Mouse (Mus musculus) mouse embryonic stem cell (cell line): ENCODE results near the gene Lmx1b.

Source experiments
- in situ Hi-C, 2 experiments: fragments of 300-500 bp; cut with MboI; formaldehyde crosslinking; loops; 1 replicate in 1 of 2; 3 replicates in 1 of 2; pipeline ENCODE4 v1.14.3; 2019 to 2020; ENCODE audit warnings: low sequenced_read_pairs in 2 of 2, low pct_unique_long_range_greater_than_20kb in 1 of 2, mixed read lengths in 1 of 2; ENCODE audit not compliant: unreplicated experiment in 1 of 2

Lmx1b gene

GRCm38 (mm10) chr2:33564748-33565147, 75.6 kb downstream of the Lmx1b start:
- in situ Hi-C loops = no loop called here

GRCm38 (mm10) chr2:33559752-33560151, 80.6 kb downstream of the Lmx1b start:
- in situ Hi-C loops = loop anchor here in 1 of 2 experiments (5.0 kb wide), 1 partner anchor 67 kb away; no protein-coding TSS in a partner anchor

- in situ Hi-C loops = loop anchor here in 1 of 2 experiments (5.0 kb wide), 1 partner anchor 67 kb away; no protein-coding TSS in a partner anchor
These were observed 81.0 kb downstream of the Lmx1b start for GRCm38 (mm10) chr2:33559334-33559733.

- in situ Hi-C loops = loop anchor here in 1 of 2 experiments (5.0 kb wide), 1 partner anchor 66 kb away; no protein-coding TSS in a partner anchor
These were observed 82.1 kb downstream of the Lmx1b start for GRCm38 (mm10) chr2:33558233-33558632.

GRCm38 (mm10) chr2:33555573-33555972, 84.7 kb downstream of the Lmx1b start:
- in situ Hi-C loops = loop anchor here in 1 of 2 experiments (5.0 kb wide), 1 partner anchor 63 kb away; no protein-coding TSS in a partner anchor

- in situ Hi-C loops = no loop called here
These were observed 87.6 kb downstream of the Lmx1b start for GRCm38 (mm10) chr2:33552672-33553071.

- in situ Hi-C loops = no loop called here
These were observed 92.7 kb downstream of the Lmx1b start for GRCm38 (mm10) chr2:33547595-33547994.

GRCm38 (mm10) chr2:33546879-33547278, 93.4 kb downstream of the Lmx1b start:
- in situ Hi-C loops = no loop called here

- in situ Hi-C loops = no loop called here
These were observed 94.3 kb downstream of the Lmx1b start for GRCm38 (mm10) chr2:33546051-33546450.

GRCm38 (mm10) chr2:33544781-33545566, 95.3 kb downstream of the Lmx1b start:
- in situ Hi-C loops = no loop called here

GRCm38 (mm10) chr2:33544203-33544762, 96.0 kb downstream of the Lmx1b start:
- in situ Hi-C loops = no loop called here

GRCm38 (mm10) chr2:33543429-33544202, 96.7 kb downstream of the Lmx1b start:
- in situ Hi-C loops = no loop called here

GRCm38 (mm10) chr2:33542696-33543428, 97.4 kb downstream of the Lmx1b start:
- in situ Hi-C loops = no loop called here

- in situ Hi-C loops = no loop called here
These were observed 114.8 kb downstream of the Lmx1b start for GRCm38 (mm10) chr2:33525274-33526055.

GRCm38 (mm10) chr2:33515856-33516255, 124.5 kb downstream of the Lmx1b start:
- in situ Hi-C loops = no loop called here

- in situ Hi-C loops = no loop called here
These were observed 124.9 kb downstream of the Lmx1b start for GRCm38 (mm10) chr2:33515431-33515830.
